Mouse (Mus musculus) B cell, adult 2 months (primary cell): Measurements from ENCODE around the gene Gm815.

Experiments
- DNase-seq, 2 experiments: peaks; one replicate each; pipeline ENCODE4 v3.0.0; 2022

Gm815 gene

DNA sequence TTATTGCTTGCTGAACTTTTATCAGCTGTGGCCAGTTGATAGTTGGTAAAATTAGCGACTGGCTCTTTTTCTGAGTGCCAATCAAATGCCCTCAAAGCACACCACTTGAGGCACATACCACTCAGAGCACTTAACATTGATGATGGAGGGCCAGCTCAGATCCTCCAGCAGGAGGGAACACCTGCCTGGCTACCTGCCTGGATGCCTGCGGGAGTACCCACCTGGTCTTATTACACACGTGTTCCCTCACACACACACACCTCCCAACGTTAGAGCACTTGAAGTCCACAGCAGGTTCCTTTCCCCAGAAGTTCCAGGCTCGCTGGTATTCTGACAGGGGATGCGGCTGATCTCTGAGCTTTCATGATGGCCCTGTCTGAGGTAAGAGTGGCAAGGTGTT is at the start of gene Gm815:
TSS of gene Gm815 (plus strand) at position 266 of the 400 bp plus-strand sequence.
- DNase-seq = no peak

DNA sequence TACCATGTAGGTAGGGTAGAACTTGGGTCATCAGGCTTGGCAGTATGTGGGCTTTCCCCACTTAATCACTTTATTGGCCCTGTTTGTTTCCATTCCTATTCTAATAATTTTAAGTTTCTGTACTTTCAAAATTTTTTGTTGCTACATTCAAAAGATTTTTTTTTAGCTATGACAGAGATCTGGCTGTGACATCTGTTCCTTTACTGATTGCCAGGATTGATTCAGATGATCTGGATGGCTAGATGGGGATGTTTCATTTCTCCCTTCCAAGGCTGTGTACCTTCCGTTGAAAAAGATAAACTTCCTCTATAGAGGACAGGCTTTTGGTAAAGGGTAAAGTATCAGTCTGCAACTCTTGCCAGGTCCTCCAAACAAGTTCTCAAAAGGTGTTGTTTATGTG is 48.1 kb upstream of the Gm815 start:
- no peak for DNase-seq

GRCm38 (mm10) chr19:26843896-26844295 is 41.8 kb upstream of the Gm815 start:
- no peak for DNase-seq

DNA sequence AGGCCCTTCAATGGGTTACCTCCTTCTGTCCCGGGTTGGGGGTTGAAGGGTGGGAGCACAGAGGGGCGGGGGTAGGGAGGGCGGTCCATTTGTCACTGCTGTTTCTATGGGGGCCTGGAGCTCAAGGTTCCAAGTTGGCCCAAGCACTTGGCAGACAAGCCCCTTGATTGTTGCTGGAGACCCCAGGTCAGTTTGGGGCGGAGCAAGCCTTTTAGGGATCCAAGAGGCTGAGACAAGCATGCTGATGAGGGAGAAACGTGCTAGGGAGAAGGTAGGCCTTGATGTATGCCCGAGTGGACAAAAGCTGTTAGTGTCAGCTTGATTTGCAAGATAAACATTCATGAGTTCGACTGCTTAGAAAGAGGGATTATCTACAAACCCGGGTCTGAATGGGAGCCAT is 40.9 kb upstream of the Gm815 start:
- DNase-seq = no peak

DNA sequence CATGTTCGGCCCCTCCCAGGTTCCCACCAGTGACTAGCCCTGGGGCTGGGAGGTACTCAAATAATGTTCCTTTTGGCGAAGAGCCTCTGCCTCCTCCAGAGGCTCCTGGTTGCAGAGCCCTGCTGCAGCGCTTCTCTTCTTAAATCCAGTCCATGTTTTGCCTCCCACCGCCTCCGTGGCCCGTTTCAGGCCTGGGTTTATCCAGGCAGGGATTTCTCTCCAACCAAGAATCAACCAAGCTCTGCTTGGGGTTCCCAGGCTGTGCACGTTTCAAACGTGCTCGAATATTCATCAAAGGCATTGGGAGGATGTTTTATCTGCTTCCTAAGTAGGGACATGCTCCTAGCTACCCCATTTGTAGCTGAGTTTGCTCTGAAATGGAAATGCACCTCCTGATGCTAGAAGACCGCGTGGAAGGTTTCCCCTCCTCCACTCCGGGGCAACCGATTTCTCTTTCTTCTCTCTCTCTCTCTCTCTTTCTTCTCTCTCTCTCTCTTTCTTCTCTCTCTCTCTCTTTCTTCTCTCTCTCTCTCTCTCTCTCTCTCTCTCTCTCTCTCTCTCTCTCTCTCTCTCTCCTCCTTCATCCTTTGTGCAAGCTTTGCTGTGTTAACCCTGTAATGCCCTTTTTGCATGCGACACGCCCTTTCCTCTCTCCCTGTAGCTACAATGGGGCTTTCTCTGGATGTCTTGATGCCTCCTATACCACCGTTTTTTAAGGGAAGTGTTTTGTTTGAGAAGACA is 40.2 kb upstream of the Gm815 start:
- DNase-seq = peak; percentile 71 to 76

- DNase-seq = no peak
Measured at GRCm38 (mm10) chr19:26846017-26846285, 39.7 kb upstream of the Gm815 start.

DNA sequence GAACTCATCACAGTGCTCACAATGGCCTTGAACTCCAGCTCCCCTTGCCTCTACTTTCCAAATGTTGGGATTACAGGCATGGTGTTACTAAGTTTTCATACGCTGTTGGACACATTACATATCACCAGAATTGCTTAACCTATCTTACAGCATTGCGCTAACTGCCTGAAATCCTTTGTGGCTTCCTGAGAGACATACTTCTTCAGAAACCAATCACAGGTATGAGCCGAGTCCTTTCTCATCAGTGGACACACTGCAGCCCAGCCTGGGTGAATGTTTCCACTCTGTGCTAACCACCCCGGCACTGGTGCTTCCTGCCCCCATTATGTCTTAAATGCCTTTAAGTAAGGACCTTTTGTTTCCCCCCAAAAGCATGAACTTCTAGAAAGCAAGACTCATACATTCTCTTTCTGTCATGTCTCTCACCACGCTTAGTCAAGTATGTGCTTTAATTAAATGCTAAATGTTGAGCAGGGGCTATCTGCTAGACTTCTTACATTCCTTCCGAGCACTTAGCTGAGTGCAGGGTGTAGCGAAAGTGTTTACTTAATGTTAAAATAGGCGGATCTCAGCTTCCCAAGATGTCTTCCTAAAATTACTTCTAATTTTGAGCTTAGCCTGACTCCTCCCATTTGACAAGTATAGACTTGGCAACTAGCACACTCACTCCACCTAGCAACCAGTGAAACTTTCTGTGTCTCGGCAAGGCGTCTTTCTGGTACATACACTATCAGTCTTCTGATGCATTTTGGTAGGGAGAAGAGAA is 34.5 kb upstream of the Gm815 start:
- no peak for DNase-seq

DNA sequence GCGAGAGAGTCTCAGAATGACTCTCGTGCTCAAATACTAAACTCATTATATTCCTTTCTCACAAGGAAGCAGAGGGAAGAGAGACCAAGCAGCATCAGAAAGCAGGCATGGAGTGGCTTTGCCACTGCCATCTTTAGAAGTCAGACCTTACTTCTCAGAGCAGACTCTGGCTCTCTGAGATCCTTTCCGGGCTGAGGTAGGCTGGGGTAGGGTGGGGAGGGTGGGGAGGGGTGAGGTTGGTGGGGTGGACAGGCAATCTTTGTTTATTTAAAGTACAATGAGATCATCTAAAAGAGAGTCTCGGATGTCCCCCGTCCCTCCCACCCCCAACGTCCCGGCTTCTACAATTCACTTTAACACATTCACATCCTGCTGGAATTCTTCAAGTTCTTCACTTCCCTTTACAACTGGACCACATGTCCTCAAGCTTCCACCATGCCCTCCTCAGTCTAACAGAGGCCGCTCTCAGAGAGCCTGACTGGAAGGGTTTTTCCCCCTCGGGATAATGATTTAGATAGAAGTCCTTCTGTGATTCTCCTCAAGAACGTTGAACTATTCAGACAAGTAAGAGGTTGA is 33.3 kb upstream of the Gm815 start:
- no peak for DNase-seq

- no peak for DNase-seq
Measured at GRCm38 (mm10) chr19:26853701-26854282, 31.9 kb upstream of the Gm815 start.

- DNase-seq = no peak
Measured at GRCm38 (mm10) chr19:26854661-26855060, 31.0 kb upstream of the Gm815 start.

DNA sequence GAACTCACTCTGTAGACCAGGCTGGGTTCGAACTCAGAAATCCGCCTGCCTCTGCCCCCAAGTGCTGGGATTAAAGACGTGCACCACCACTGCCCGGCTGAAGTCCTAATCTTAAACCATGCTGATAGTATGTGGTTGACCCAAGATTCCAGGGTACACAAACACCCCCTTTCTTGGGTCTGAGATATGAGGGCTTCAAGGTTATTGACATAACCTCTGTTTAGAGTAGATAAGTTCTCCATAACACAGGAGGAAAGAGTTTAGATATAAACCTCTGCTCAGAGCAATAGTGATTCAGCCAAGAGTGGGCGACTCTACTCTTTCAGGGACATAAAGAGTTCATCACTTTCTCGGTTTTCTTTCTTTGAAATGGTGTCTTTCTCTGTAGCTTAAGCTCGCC is 30.5 kb upstream of the Gm815 start:
- DNase-seq = no peak

GRCm38 (mm10) chr19:26858427-26859194 is 27.1 kb upstream of the Gm815 start:
- no peak for DNase-seq

GRCm38 (mm10) chr19:26859195-26859570 is 26.5 kb upstream of the Gm815 start:
- DNase-seq = no peak

GRCm38 (mm10) chr19:26863662-26864061 is 22.0 kb upstream of the Gm815 start:
- no peak for DNase-seq

DNA sequence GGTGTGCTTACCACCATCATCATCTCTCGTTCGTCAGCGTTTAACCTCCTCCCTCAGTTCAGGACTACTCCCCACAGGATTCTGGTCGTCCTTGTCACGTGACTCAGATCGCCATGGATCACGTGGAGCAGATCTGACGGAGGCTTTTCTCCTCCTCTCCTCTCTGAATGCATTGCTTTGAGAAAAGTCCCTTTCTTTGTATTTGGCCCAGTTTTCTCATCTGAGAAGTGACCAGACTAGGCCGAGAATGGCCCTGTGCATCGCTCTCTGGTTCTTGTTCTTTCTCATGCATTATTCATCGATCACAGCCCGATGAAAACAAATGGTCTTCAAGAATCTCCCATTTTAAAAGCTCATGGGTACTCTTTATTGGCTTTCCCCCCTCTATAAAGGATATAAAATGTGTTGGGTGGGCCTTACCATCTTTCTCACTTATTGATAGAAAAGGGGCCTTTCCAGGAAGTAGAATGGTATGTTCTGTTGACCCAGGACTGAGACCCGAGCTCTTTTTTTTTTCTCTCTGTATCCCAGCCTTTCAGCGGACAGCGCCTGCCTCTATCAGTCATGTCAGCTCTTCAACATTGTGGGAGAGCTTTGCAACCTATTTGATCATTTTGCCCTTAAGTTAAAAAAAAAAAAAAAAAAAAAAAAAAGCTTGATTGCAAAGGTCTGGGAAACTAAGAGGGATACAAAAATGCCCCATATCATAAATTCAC is 20.5 kb upstream of the Gm815 start:
- DNase-seq = no peak

GRCm38 (mm10) chr19:26865736-26866135 is 19.9 kb upstream of the Gm815 start:
- DNase-seq = no peak

- DNase-seq = no peak
Measured at GRCm38 (mm10) chr19:26869591-26869990, 16.1 kb upstream of the Gm815 start.

DNA sequence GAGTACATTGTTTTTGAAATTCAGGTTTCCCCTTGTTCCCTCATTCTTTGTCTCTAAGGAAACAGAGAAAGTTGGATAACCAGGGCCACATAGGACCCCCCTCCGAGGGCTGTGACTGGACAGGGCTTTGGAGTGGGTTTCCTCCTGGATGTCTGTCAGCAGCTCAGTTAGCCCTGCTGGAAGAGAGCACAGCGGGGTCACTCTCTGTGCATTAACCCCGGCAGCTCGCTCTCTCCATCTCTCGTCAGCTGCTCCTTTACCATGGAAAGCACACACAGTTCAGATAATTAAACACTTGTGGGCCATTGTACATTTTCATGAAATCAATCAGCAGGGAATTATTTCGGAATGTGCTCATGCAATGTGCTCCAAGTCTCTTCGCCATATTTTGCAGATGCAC is 15.4 kb upstream of the Gm815 start:
- no peak for DNase-seq

- DNase-seq = no peak
Measured at GRCm38 (mm10) chr19:26871096-26871495, 14.6 kb upstream of the Gm815 start.

DNA sequence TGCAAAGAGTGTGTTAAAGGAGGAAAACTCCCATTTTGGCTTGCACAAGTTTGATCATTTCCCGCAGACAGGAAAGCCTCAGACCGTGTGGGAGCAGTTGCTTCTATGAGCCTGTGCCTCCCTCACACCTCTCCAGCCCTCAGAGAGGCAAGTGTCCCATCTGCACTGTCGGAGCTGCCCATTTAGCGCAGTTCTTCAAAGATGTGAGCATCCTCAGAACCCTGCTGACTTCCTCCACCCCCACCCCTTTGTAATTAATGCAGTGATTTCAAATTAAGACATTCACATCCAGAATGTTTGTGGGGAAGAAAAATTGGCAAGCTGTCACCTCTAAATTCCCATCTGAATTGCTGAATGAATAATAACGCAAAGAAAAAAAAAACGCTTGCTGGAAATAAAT is 12.8 kb upstream of the Gm815 start:
- no peak for DNase-seq

DNA sequence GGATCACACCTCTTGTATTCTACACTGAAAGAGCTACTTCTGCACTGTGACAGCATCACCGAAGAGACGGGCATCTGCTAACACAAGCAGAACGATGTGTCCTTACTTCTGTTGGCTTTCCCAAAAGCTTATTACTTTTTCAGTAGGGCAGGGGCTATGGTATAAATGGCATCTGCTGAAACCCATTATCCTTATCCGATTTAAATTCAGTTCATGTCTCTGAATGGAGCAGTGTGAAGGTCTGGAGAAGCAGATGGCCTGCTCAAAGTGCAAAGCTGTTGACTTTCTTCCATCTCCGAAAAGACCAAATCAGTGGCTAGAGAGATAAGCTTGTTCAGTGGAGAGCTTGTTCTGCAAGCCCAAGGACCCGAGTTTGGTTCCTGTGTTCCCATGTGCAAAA is 10.1 kb upstream of the Gm815 start:
- no peak for DNase-seq

GRCm38 (mm10) chr19:26877180-26877775 is 8.4 kb upstream of the Gm815 start:
- DNase-seq = no peak
